Mouse (Mus musculus) lung, postnatal 0 days (tissue): ENCODE measurements around the gene Glg1. TPM values are rescaled to one million over a fixed set of nuclear protein-coding genes. Genes with fewer than 3 reads are reported as not detected.

ENCODE experiments used
- ATAC-seq: fragments of 200-750 bp; cut with Nextera tagmentation; 2 replicates; pipeline ENCODE4 v1.8.0; 2017; ENCODE audit warnings: moderate library complexity
- DNase-seq: peaks from one replicate; pipeline ENCODE4 v3.0.0-alpha.2; 2016; ENCODE audit warnings: low spot score
- H3K27ac ChIP-seq: fragments of 300-500 bp; sonication (generic); 2 replicates; pipeline ENCODE4 v1.5.1; 2014; ENCODE audit warnings: antibody characterized with exemption, mild to moderate bottlenecking, low read length, mixed read lengths
- H3K27me3 ChIP-seq: fragments of 300-500 bp; sonication (generic); replicated peaks from 2 replicates; pipeline ENCODE4 v1.6.1; 2014; ENCODE audit warnings: low read length, mixed read lengths; ENCODE audit not compliant: insufficient read depth
- H3K36me3 ChIP-seq: fragments of 300-500 bp; sonication (generic); 2 replicates; pipeline ENCODE4 v1.6.1; 2014; ENCODE audit warnings: low read length, mixed read lengths; ENCODE audit not compliant: insufficient read depth
- H3K4me1 ChIP-seq: fragments of 300-500 bp; sonication (generic); 2 replicates; pipeline ENCODE4 v1.6.1; 2014; ENCODE audit warnings: antibody characterized with exemption, low read depth, low read length, mixed read lengths; ENCODE audit not compliant: insufficient read depth
- H3K4me2 ChIP-seq: fragments of 300-500 bp; sonication (generic); replicated peaks from 2 replicates; pipeline ENCODE4 v1.6.1; 2014; ENCODE audit warnings: low read depth, mild to moderate bottlenecking, low read length, moderate library complexity, mixed read lengths
- H3K4me3 ChIP-seq: fragments of 300-500 bp; sonication (generic); 2 replicates; pipeline ENCODE4 v1.5.1; 2014; ENCODE audit warnings: low read depth, low read length
- H3K9ac ChIP-seq: fragments of 300-500 bp; sonication (generic); replicated peaks from 2 replicates; pipeline ENCODE4 v1.6.1; 2014; ENCODE audit warnings: low read depth, mild to moderate bottlenecking
- H3K9me3 ChIP-seq: fragments of 300-500 bp; sonication (generic); 2 replicates; pipeline ENCODE4 v1.6.1; 2016; ENCODE audit warnings: low read length, mixed read lengths
- CTCF ChIP-seq: IDR thresholded peaks from 2 replicates; pipeline ENCODE4 v1.5.1; 2016; ENCODE audit warnings: antibody characterized with exemption, mild to moderate bottlenecking
- EP300 ChIP-seq: IDR thresholded peaks from 2 replicates; pipeline ENCODE4 v1.6.1; 2016; ENCODE audit warnings: antibody characterized with exemption, mild to moderate bottlenecking, control low read depth
- WGBS: fragments of 180-500 bp; shearing (Covaris S2); extraction: QIAGEN DNeasy Blood & Tissue Kit; methylation state at CpG from one replicate; pipeline ENCODE4 v1.1.7; 2014; 5-methylcytosine and 5-hydroxymethylcytosine counted together
- microRNA-seq: library from miRNA; unstranded; fragments of <30 nt; microRNA quantifications from one replicate; pipeline ENCODE4, GENCODE M21; 2016
- polyA plus RNA-seq: library from polyadenylated mRNA; unstranded; fragments of >200 nt; fragmentation: Nextera tagmentation; extraction: Ambion mirVana; gene quantifications from 2 replicates; pipeline ENCODE4 v1.2.1, GENCODE M21; 2015

Glg1 gene
- polyA plus RNA-seq, 1 experiment from 2014 or later: 41.6 TPM

DNA sequence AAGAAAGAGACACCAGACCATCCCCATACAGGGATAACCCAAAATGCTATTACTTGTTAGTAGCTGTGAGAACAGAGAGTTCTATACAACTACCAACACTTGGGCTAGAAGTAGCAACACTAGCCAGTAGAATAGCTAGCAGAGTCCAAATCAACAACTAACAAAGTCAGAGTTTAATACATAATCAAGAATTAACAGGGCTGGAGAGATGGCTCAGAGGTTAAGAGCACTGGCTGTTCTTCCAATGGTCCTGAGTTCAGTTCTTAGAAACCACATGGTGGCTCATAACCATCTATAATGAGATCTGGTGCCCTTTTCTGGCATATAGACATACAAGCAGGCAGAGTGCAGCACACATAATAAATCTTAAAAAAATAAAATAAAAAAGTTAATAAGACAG is 116.5 kb downstream of the Glg1 start:
- H3K9me3 ChIP-seq: no peaks in the 10 kb centered on the region
- H3K27ac ChIP-seq: no peak overlapping the region
- H3K4me3 ChIP-seq: no peak overlapping the region
- no peaks in the 10 kb centered on the region for H3K27me3 ChIP-seq
- H3K9ac ChIP-seq: no peak overlapping the region
- DNase-seq (no peak), ATAC-seq (no peak)
- no peak overlapping the region for H3K4me2 ChIP-seq
- TF ChIP-seq EP300 (no peak), CTCF (no peak)
- no peaks in the 10 kb centered on the region for H3K4me1 ChIP-seq
- H3K36me3 ChIP-seq: 0 out of 2 replicates have a peak, but pooled peaks cover 8% of the 10 kb centered on the region

DNA sequence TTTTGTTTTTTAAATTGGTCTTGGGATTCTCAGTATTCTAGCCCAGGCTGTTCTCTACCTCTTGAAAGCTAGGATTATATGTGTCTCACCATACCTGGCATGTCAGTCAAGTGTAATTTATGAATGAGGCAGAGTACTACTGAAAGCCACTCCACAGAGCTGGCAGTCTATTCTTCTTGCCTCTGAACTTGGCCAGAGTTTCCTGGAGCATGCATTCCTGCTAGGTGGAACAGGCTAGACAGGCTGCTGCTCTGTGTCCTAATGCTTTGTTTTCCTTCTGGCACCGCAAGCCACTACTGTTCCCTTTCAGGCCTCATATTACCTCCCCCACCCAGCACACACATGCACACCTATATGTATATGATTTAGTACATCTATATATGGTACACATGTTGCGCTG is 128.3 kb downstream of the Glg1 start:
- TF ChIP-seq EP300: no peak
- no peak for TF ChIP-seq CTCF
- Histone ChIP-seq H3K9me3 (no peaks in the 10 kb centered on the region), H3K27me3 (no peaks in the 10 kb centered on the region), H3K36me3 (peaks cover 28% of the 10 kb centered on the region), H3K4me3 (no peak overlapping the region), H3K9ac (no peak overlapping the region), H3K4me2 (no peak overlapping the region), H3K4me1 (no peaks in the 10 kb centered on the region), H3K27ac (no peak overlapping the region)
- WGBS: 81% methylated on average over 2 of the region's 2 CpGs
- DNase-seq (peak; percentile 18), ATAC-seq (0 out of 2 replicates have a peak, but pooled peaks have one; percentile 16)

DNA sequence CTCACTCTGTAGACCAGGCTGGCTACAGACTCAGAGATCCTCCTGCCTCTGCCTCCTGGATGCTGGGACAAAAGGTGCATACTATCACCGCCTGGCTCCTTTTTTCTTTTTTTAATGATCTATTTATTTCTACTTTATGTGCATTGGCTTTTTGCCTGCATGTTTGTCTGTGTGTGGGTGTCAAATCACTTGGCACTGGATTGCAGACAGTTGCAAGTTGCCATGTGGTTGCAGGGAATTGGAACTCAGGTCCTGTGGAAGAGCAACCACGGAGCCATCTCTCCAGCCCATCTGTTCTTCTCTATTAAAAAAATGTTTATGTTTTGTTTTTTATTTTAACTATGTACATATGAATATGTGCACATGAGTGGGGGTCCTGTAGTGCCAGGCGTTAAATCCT is 139.5 kb downstream of the Glg1 start:
- Histone ChIP-seq H3K4me3 (no peak overlapping the region), H3K4me2 (no peak overlapping the region), H3K27me3 (no peaks in the 10 kb centered on the region), H3K4me1 (no peaks in the 10 kb centered on the region), H3K9ac (no peak overlapping the region), H3K36me3 (peaks cover 67% of the 10 kb centered on the region), H3K9me3 (no peaks in the 10 kb centered on the region), H3K27ac (no peak overlapping the region)
- no peak for TF ChIP-seq CTCF
- no peak for TF ChIP-seq EP300
- DNase-seq (no peak), ATAC-seq (no peak)
- 89% methylated on average over 3 of the region's 3 CpGs for WGBS

- H3K4me2 ChIP-seq: no peak overlapping the region
- no peak overlapping the region for H3K4me3 ChIP-seq
- TF ChIP-seq EP300: no peak
- TF ChIP-seq CTCF: no peak
- DNase-seq: no peak
- H3K4me1 ChIP-seq: no peaks in the 10 kb centered on the region
- no peak overlapping the region for H3K9ac ChIP-seq
- no peak for ATAC-seq
- no peaks in the 10 kb centered on the region for H3K27me3 ChIP-seq
- H3K27ac ChIP-seq: no peak overlapping the region
- peaks cover 35% of the 10 kb centered on the region for H3K36me3 ChIP-seq
- WGBS: 93% methylated on average over 5 of the region's 5 CpGs
- no peaks in the 10 kb centered on the region for H3K9me3 ChIP-seq
Measured at GRCm38 (mm10) chr8:111114891-111115290, 144.1 kb downstream of the Glg1 start.

Small RNAs within 50 kb of the gene (microRNA-seq; reads per million reads assigned to microRNA genes)
- gene Gm23193: not detected

Other genes starting within 250 kb of the Glg1 start
- gene Ddx19b, start 227.5 kb downstream of the Glg1 start, polyA plus RNA-seq: 3.4 and 3.7 TPM in 2 replicates
- 25.2 and 26.0 TPM in 2 replicates for gene Aars, start 226.1 kb downstream of the Glg1 start, polyA plus RNA-seq
- gene Exosc6, start 202.9 kb downstream of the Glg1 start, polyA plus RNA-seq: 4.2 and 5.0 TPM in 2 replicates
- not detected in 2 replicates for gene Clec18a, start 166.8 kb downstream of the Glg1 start, polyA plus RNA-seq
- 6.5 and 7.1 TPM in 2 replicates for gene Pdpr, start 164.6 kb downstream of the Glg1 start, polyA plus RNA-seq
- 10.5 and 13.4 TPM in 2 replicates for gene Rfwd3, start 41.0 kb upstream of the Glg1 start, polyA plus RNA-seq
- 5.2 and 5.5 TPM in 2 replicates for gene Mlkl, start 79.0 kb upstream of the Glg1 start, polyA plus RNA-seq
- gene Fa2h, start 134.6 kb upstream of the Glg1 start, polyA plus RNA-seq: 0.05 and 0.12 TPM in 2 replicates